Mouse (Mus musculus) intestine, postnatal 0 days (tissue): ENCODE measurements at regions not wholly inside any gene's neighbourhood (a gene's known extent, or its start where the extent isn't known, plus 50 kb on each side); places are given as distances from the start of the nearest gene placed in this dataset.
"Not testable (repeated sequence)": the region's sequence is repeated elsewhere in the genome, so short reads cannot be mapped to it uniquely, and the experiment has no call there.

Experiments used
- ATAC-seq: fragments of 200-750 bp; cut with Nextera tagmentation; 2 replicates; pipeline ENCODE4 v1.8.0; 2017; ENCODE audit warnings: mild to moderate bottlenecking, moderate TSS enrichment, moderate library complexity
- H3K27ac ChIP-seq: fragments of 300-500 bp; sonication (generic); 2 replicates; pipeline ENCODE4 v1.5.1; 2014; ENCODE audit warnings: mild to moderate bottlenecking, low read depth, low read length, moderate library complexity
- H3K27me3 ChIP-seq: fragments of 300-500 bp; sonication (generic); replicated peaks from 2 replicates; pipeline ENCODE4 v1.6.1; 2014; ENCODE audit warnings: low read length, mixed read lengths; ENCODE audit not compliant: control insufficient read depth, insufficient read depth
- H3K36me3 ChIP-seq: fragments of 300-500 bp; sonication (generic); 2 replicates; pipeline ENCODE4 v1.6.1; 2014; ENCODE audit warnings: mild to moderate bottlenecking, moderate library complexity; ENCODE audit not compliant: control insufficient read depth, insufficient read depth
- H3K4me1 ChIP-seq: fragments of 300-500 bp; sonication (generic); replicated peaks from 2 replicates; pipeline ENCODE4 v1.6.1; 2014; ENCODE audit warnings: antibody characterized with exemption, low read length, mixed read lengths; ENCODE audit not compliant: control insufficient read depth, insufficient read depth
- H3K4me2 ChIP-seq: fragments of 300-500 bp; sonication (generic); replicated peaks from 2 replicates; pipeline ENCODE4 v1.6.1; 2014; ENCODE audit warnings: low read depth, mild to moderate bottlenecking, moderate library complexity
- H3K4me3 ChIP-seq: fragments of 300-500 bp; sonication (generic); 2 replicates; pipeline ENCODE4 v1.5.1; 2014; ENCODE audit warnings: low read depth, low read length
- H3K9ac ChIP-seq: fragments of 300-500 bp; sonication (generic); 2 replicates; pipeline ENCODE4 v1.6.1; 2014; ENCODE audit warnings: mild to moderate bottlenecking, low read depth, low read length
- H3K9me3 ChIP-seq: fragments of 300-500 bp; sonication (generic); 2 replicates; pipeline ENCODE4 v1.6.1; 2016; ENCODE audit warnings: mixed run types; ENCODE audit not compliant: control insufficient read depth
- CTCF ChIP-seq: sonication (generic); IDR thresholded peaks from 2 replicates; pipeline ENCODE4 v1.5.1; 2016; ENCODE audit warnings: low read depth, mild to moderate bottlenecking, control low read depth, antibody characterized with exemption, moderate library complexity
- WGBS: fragments of 180-500 bp; shearing (Covaris S2); extraction: QIAGEN DNeasy Blood & Tissue Kit; methylation state at CpG from one replicate; pipeline ENCODE4 v1.1.7; 2014; 5-methylcytosine and 5-hydroxymethylcytosine counted together

- Histone ChIP-seq H3K4me3 (no peak overlapping the region), H3K9me3 (no peaks in the 10 kb centered on the region), H3K4me1 (no peaks in the 10 kb centered on the region), H3K4me2 (no peak overlapping the region), H3K9ac (no peak overlapping the region), H3K36me3 (no peaks in the 10 kb centered on the region), H3K27me3 (no peaks in the 10 kb centered on the region), H3K27ac (no peak overlapping the region)
- no peak for ATAC-seq
- TF ChIP-seq CTCF, result no peak
- WGBS, result 84% methylated on average over 11 of the region's 11 CpGs
Observed at GRCm38 (mm10) chr19:33010886-33011446, 253.7 kb downstream of the Pten start.

- H3K4me3 ChIP-seq, H3K9ac ChIP-seq, H3K27me3 ChIP-seq, H3K4me2 ChIP-seq, H3K4me1 ChIP-seq, H3K9me3 ChIP-seq, H3K27ac ChIP-seq, H3K36me3 ChIP-seq, ATAC-seq: not testable (repeated sequence)
- WGBS, result 85% methylated on average over 9 of the region's 9 CpGs
Observed at GRCm38 (mm10) chr19:33014879-33015278, 257.6 kb downstream of the Pten start.

GRCm38 (mm10) chr19:33021161-33021560 lies 263.9 kb downstream of the Pten start:
- H3K4me1 ChIP-seq, result no peaks in the 10 kb centered on the region

GRCm38 (mm10) chr19:33022839-33023428 lies 265.6 kb downstream of the Pten start:
- ATAC-seq, result no peak
- 63% methylated on average over 2 of the region's 2 CpGs for WGBS
- TF ChIP-seq CTCF, result no peak

More at GRCm38 (mm10) chr19:33021161-33021560, 263.9 kb downstream of the Pten start:
- Histone ChIP-seq H3K9ac (no peak overlapping the region), H3K27me3 (no peaks in the 10 kb centered on the region), H3K36me3 (no peaks in the 10 kb centered on the region), H3K4me2 (no peak overlapping the region), H3K9me3 (no peaks in the 10 kb centered on the region), H3K27ac (no peak overlapping the region), H3K4me3 (no peak overlapping the region)
- 67% methylated on average over 3 of the region's 3 CpGs for WGBS
- ATAC-seq, result no peak
- no peak for TF ChIP-seq CTCF

GRCm38 (mm10) chr19:33029688-33030444 lies 272.6 kb downstream of the Pten start:
- H3K9me3 ChIP-seq, result no peaks in the 10 kb centered on the region
- H3K27ac ChIP-seq, result peak overlapping the region; percentile 35; the same call in 1 of the 2 replicates
- 67% methylated on average over 5 of the region's 5 CpGs for WGBS
- no peaks in the 10 kb centered on the region for H3K27me3 ChIP-seq
- no peaks in the 10 kb centered on the region for H3K36me3 ChIP-seq
- H3K4me3 ChIP-seq, result no peak overlapping the region
- no peak for TF ChIP-seq CTCF
- no peak overlapping the region for H3K4me2 ChIP-seq
- H3K4me1 ChIP-seq, result no peaks in the 10 kb centered on the region
- ATAC-seq, result no peak
- no peak overlapping the region for H3K9ac ChIP-seq

More at GRCm38 (mm10) chr19:33022839-33023428, 265.6 kb downstream of the Pten start:
- Histone ChIP-seq H3K9ac (no peak overlapping the region), H3K4me1 (no peaks in the 10 kb centered on the region), H3K36me3 (no peaks in the 10 kb centered on the region), H3K4me3 (no peak overlapping the region), H3K27ac (no peak overlapping the region), H3K9me3 (no peaks in the 10 kb centered on the region), H3K4me2 (no peak overlapping the region), H3K27me3 (no peaks in the 10 kb centered on the region)

GRCm38 (mm10) chr19:33040512-33040911 lies 283.2 kb downstream of the Pten start:
- no peak for TF ChIP-seq CTCF
- H3K27me3 ChIP-seq, result no peaks in the 10 kb centered on the region
- H3K4me2 ChIP-seq, result no peak overlapping the region
- no peak for ATAC-seq
- 67% methylated on average over 5 of the region's 5 CpGs for WGBS
- no peak overlapping the region for H3K27ac ChIP-seq
- no peaks in the 10 kb centered on the region for H3K36me3 ChIP-seq
- no peaks in the 10 kb centered on the region for H3K9me3 ChIP-seq
- H3K4me3 ChIP-seq, result no peak overlapping the region
- H3K9ac ChIP-seq, result no peak overlapping the region
- H3K4me1 ChIP-seq, result no peaks in the 10 kb centered on the region
